In the genomic region with DNA sequence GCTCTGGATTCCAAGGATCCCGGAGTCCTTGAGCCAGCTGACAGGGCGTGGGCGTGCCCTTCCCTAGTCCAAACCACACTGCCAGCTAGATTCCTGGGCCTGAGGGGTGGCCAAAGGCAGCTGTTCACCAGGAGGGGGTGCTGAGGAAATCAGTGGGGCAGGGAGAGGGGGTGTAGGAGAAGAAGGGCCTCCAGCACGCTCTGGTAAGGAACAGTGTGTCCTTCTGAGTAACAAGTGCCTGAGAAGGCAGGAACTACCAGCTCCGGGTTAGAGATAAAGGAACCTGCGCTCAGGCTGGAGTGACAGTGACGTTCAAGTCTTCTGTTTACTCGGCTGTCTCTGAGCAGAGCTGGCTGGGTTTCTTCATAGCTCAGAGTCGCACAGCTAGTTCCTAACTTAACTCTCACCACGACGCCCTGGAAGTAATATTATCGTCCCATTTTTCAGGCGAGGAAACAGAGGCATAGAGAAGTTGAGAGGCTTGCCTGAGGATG, we compare ENCODE assay signal across 8 mouse cellular contexts. TPM values are rescaled to one million over a fixed set of nuclear protein-coding genes. Genes with fewer than 3 reads are reported as not detected.
DNase-seq lines count a peak whose midpoint lies in the region; ATAC-seq and TF ChIP-seq lines count a peak whose summit lies in the region.
"Had no signal": no experiment of that assay in that cellular context is flagged by ENCODE, and none has a peak within 500 bp of the region (broad histone marks: within the 10 kb centered on the region; RNA-seq: fewer than 3 reads in every experiment).

No protein-coding gene starts in this region.

- H3K4me3 ChIP-seq in embryonic facial prominence, embryonic 13.5 days: no peak overlapping the region
- H3K4me3 ChIP-seq in heart, postnatal 0 days (ENCODE audit: low read depth, low read length): no peak overlapping the region
- no peak overlapping the region for H3K4me3 ChIP-seq in midbrain, embryonic 15.5 days
- H3K4me3 ChIP-seq: neural tube, embryonic 12.5 days had no signal

- no peak for ATAC-seq in embryonic facial prominence, embryonic 13.5 days (ENCODE audit: insufficient number of reproducible peaks, insufficient read depth, low FRiP score, low TSS enrichment, low read depth)
- ATAC-seq in heart, postnatal 0 days (ENCODE audit: insufficient read depth, low read depth): peak; percentile 48
- no peak for ATAC-seq in midbrain, embryonic 15.5 days (replicated peaks)

- DNase-seq in retina, embryonic 14.5 days (ENCODE audit: low spot score): peak; percentile 18
- DNase-seq in retina, postnatal 1 day: no peak
- DNase-seq in heart, postnatal 0 days (ENCODE audit: low spot score): peak; percentile 51
- DNase-seq in lung, postnatal 14 days: peak; percentile 81
- DNase-seq in urinary bladder, adult 18-20 months (ENCODE audit: low spot score in 2 of 2): no peak

- 49% methylated on average over 13 of the region's 13 CpGs for WGBS in embryonic facial prominence, embryonic 13.5 days
- 29% methylated on average over 13 of the region's 13 CpGs for WGBS in heart, postnatal 0 days
- 58% methylated on average over 13 of the region's 13 CpGs for WGBS in midbrain, embryonic 15.5 days

- peaks cover 44% of the 10 kb centered on the region for H3K4me1 ChIP-seq in embryonic facial prominence, embryonic 13.5 days
- H3K4me1 ChIP-seq in heart, postnatal 0 days (ENCODE audit: control insufficient read depth, insufficient read depth): peaks cover 23% of the 10 kb centered on the region
- peaks cover 10% of the 10 kb centered on the region; the same call in 1 of the 2 replicates for H3K4me1 ChIP-seq in midbrain, embryonic 15.5 days

- no peaks in the 10 kb centered on the region for H3K9me3 ChIP-seq in embryonic facial prominence, embryonic 13.5 days
- H3K9me3 ChIP-seq in heart, postnatal 0 days (replicated peaks; ENCODE audit: control insufficient read depth, low read length): no peaks in the 10 kb centered on the region
- H3K9me3 ChIP-seq in midbrain, embryonic 15.5 days: no peaks in the 10 kb centered on the region
- H3K9me3 ChIP-seq: neural tube, embryonic 12.5 days had no signal

- peak overlapping the region; percentile 36; the same call in 1 of the 2 replicates for H3K9ac ChIP-seq in embryonic facial prominence, embryonic 13.5 days
- H3K9ac ChIP-seq in heart, postnatal 0 days (replicated peaks; ENCODE audit: low read depth, low read length): no peak overlapping the region
- H3K9ac ChIP-seq in midbrain, embryonic 15.5 days: no peak overlapping the region
- H3K9ac ChIP-seq: neural tube, embryonic 12.5 days had no signal

- no peaks in the 10 kb centered on the region for H3K27me3 ChIP-seq in embryonic facial prominence, embryonic 13.5 days
- no peaks in the 10 kb centered on the region for H3K27me3 ChIP-seq in heart, postnatal 0 days (ENCODE audit: control insufficient read depth, insufficient read depth, low read length)
- H3K27me3 ChIP-seq in midbrain, embryonic 15.5 days (replicated peaks): no peaks in the 10 kb centered on the region
- H3K27me3 ChIP-seq: neural tube, embryonic 12.5 days had no signal

- no peak for TF ChIP-seq EP300 in heart, postnatal 0 days (IDR thresholded peaks at IDR 0.05; ENCODE audit: low read depth)

- peak; percentile 34 for TF ChIP-seq CTCF in heart, postnatal 0 days (IDR thresholded peaks at IDR 0.05; ENCODE audit: low read depth)

- H3K4me2 ChIP-seq in embryonic facial prominence, embryonic 13.5 days: no peak overlapping the region
- no peak overlapping the region for H3K4me2 ChIP-seq in heart, postnatal 0 days (ENCODE audit: low read depth, low read length)
- H3K4me2 ChIP-seq in midbrain, embryonic 15.5 days: no peak overlapping the region
- H3K4me2 ChIP-seq: neural tube, embryonic 12.5 days had no signal

- H3K36me3 ChIP-seq in embryonic facial prominence, embryonic 13.5 days: no peaks in the 10 kb centered on the region
- no peaks in the 10 kb centered on the region for H3K36me3 ChIP-seq in heart, postnatal 0 days (replicated peaks; ENCODE audit: control insufficient read depth, insufficient read depth, low read length)
- H3K36me3 ChIP-seq in midbrain, embryonic 15.5 days (replicated peaks): no peaks in the 10 kb centered on the region
- H3K36me3 ChIP-seq: neural tube, embryonic 12.5 days had no signal

- H3K27ac ChIP-seq in embryonic facial prominence, embryonic 13.5 days: peak overlapping the region; percentile 86
- peak overlapping the region; percentile 67 for H3K27ac ChIP-seq in heart, postnatal 0 days (ENCODE audit: low read depth)
- H3K27ac ChIP-seq in midbrain, embryonic 15.5 days: no peak overlapping the region
- H3K27ac ChIP-seq: neural tube, embryonic 12.5 days had no signal

RNA-seq across cellular contexts. Expression of a gene that starts 22.5 kb away (rescaled TPM):
- polyA plus RNA-seq in embryonic facial prominence, embryonic 13.5 days (2015; fragmentation: Nextera tagmentation; extraction: Ambion mirVana): 118 and 142 TPM in 2 replicates
- total RNA-seq in heart, postnatal 0 days (2014; rRNA removed; ENCODE audit: low replicate concordance): 54.5 and 119 TPM in 2 replicates
- polyA plus RNA-seq in heart, postnatal 0 days (2015; fragmentation: Nextera tagmentation; extraction: Ambion mirVana): 55.4 and 62.4 TPM in 2 replicates
- polyA plus RNA-seq in midbrain, embryonic 15.5 days (2015; fragmentation: Nextera tagmentation; extraction: Ambion mirVana): 27.4 and 27.7 TPM in 2 replicates

Comparison
In these comparisons a context has a peak if more than half of its experiments do, and no peak if none do; other contexts are left out.
1. DNase-seq: peak in retina, embryonic 14.5 days (single experiment), heart, postnatal 0 days (single experiment) and lung, postnatal 14 days (single experiment); none in retina, postnatal 1 day (single experiment) and urinary bladder, adult 18-20 months (0 of 2).